Mouse (Mus musculus) duodenum, adult 2 months (tissue): Measurements from ENCODE around the gene Cadm2. TPM values are rescaled to one million over a fixed set of nuclear protein-coding genes. Genes with fewer than 3 reads are reported as not detected.

Experiments
- polyA plus RNA-seq: library from polyadenylated mRNA; depleted of rRNA; stranded (reverse); fragments of >200 nt; gene quantifications from 2 replicates; pipeline ENCODE4 v1.2.3, GENCODE M21; 2012; ENCODE audit warnings: low replicate concordance; rRNA removed

Gene Cadm2
- 0.33 TPM in 1 of 2 replicates, not detected in the other for polyA plus RNA-seq

DNA sequence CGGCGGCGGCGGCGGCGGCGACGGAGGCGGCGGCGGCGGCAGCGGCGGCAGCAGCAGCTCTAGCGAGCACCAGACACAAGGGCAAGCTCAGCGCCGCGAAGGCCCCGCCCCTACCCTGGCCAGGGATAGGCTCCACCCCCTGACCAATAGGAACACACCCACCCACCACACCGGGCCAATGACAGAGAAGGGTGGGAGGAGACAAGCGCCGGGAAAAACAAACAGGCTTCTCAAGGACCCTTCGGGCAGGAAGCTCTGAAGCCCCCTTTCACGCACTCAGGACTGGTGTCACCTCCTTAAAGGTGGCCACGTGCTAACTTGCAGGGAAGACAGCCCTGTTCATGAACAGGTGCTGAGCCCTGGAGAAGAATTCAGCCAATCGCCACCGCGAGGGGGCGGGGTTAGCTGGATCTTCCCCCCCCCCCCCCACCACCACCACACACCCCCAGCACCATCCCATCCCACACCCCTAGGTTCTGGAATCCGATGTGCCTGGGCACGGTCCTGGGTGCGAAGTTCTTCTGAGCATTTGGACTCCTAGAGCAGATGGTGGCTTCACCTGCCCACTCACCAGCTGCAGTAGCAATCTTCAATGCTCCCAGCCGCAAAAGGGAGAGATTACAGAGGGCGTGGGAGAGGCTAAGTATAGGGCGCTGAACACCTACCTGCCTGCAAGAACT lies at the start of gene Cadm2:
TSS of gene Cadm2 (minus strand) at position 83 of the 680 bp plus-strand sequence.

